Mouse (Mus musculus) layer of hippocampus, postnatal 10 days (tissue): ENCODE results near the gene Gm49378. TPM values are rescaled to one million over a fixed set of nuclear protein-coding genes. Genes with fewer than 3 reads are reported as not detected.

Experiments
- DNase-seq, 2 experiments: peaks; one replicate each; pipeline ENCODE4 v3.0.0; 2021; ENCODE audit warnings: low spot score in 2 of 2
- long read RNA-seq: library from polyadenylated mRNA; stranded (forward); transcript quantifications from one replicate; pipeline ENCODE4 v2.0.0, GENCODE M21; 2023
- total RNA-seq, 2 experiments: library from RNA; stranded (reverse); gene quantifications; 2 replicates each; pipeline ENCODE4 v1.2.3; 2021

Gm49378 gene
- total RNA-seq, result 1 to 10 TPM; 3.0 to 6.1 TPM
- long read RNA-seq, result 0 reads

- no peak for DNase-seq
Observed at GRCm38 (mm10) chr14:55637795-55638194, at the start of gene Gm49378. Gene Gm49378, minus strand, starts transcription at chr14:55637895.

- no peak for DNase-seq
Observed at GRCm38 (mm10) chr14:55682118-55682493, 44.4 kb upstream of the Gm49378 start.

GRCm38 (mm10) chr14:55681160-55682117 is 43.7 kb upstream of the Gm49378 start, which contains the start of gene Tinf2:
Gene Tinf2, minus strand, starts transcription at chr14:55681820.
- peak; percentile 95 for DNase-seq

- DNase-seq, result no peak
Observed at GRCm38 (mm10) chr14:55677615-55678014, 39.9 kb upstream of the Gm49378 start.

GRCm38 (mm10) chr14:55672741-55673060 is 35.0 kb upstream of the Gm49378 start:
- DNase-seq, result no peak

GRCm38 (mm10) chr14:55671833-55672740 is 34.4 kb upstream of the Gm49378 start, which contains the start of the genes Gmpr2 and Nedd8:
Gene Gmpr2, plus strand, starts transcription at chr14:55671941.
Gene Nedd8, minus strand, starts transcription at chr14:55672124.
- DNase-seq, result peak; percentile 88 to 90

GRCm38 (mm10) chr14:55671486-55671832 is 33.8 kb upstream of the Gm49378 start:
- DNase-seq, result no peak

GRCm38 (mm10) chr14:55660636-55661035 is 22.9 kb upstream of the Gm49378 start:
- DNase-seq, result no peak

GRCm38 (mm10) chr14:55659960-55660573 is 22.4 kb upstream of the Gm49378 start, which contains the start of gene Mdp1:
Gene Mdp1, minus strand, starts transcription at chr14:55660508.
- peak; percentile 76 to 83 for DNase-seq

GRCm38 (mm10) chr14:55658011-55658410 is 20.3 kb upstream of the Gm49378 start:
- no peak for DNase-seq

- no peak for DNase-seq
Observed at GRCm38 (mm10) chr14:55656935-55657334, 19.2 kb upstream of the Gm49378 start.

- DNase-seq, result no peak
Observed at GRCm38 (mm10) chr14:55651528-55651927, 13.8 kb upstream of the Gm49378 start.

GRCm38 (mm10) chr14:55649884-55650283 is 12.2 kb upstream of the Gm49378 start, which contains the start of gene Tssk4:
Gene Tssk4, plus strand, starts transcription at chr14:55650184.
- no peak for DNase-seq

- no peak for DNase-seq
Observed at GRCm38 (mm10) chr14:55644261-55644888, 6.7 kb upstream of the Gm49378 start.

GRCm38 (mm10) chr14:55643060-55643907 is 5.6 kb upstream of the Gm49378 start, which contains the start of gene Tm9sf1:
Gene Tm9sf1, minus strand, starts transcription at chr14:55643806.
- DNase-seq, result peak; percentile 85 to 90

GRCm38 (mm10) chr14:55642679-55643059 is 5.0 kb upstream of the Gm49378 start:
- DNase-seq, result no peak

- DNase-seq, result no peak
Observed at GRCm38 (mm10) chr14:55641291-55641690, 3.6 kb upstream of the Gm49378 start.

GRCm38 (mm10) chr14:55640816-55641215 is 3.1 kb upstream of the Gm49378 start:
- DNase-seq, result no peak

GRCm38 (mm10) chr14:55635523-55636007 is 2.1 kb downstream of the Gm49378 start, which contains the start of gene Ipo4:
Gene Ipo4, minus strand, starts transcription at chr14:55635957.
- DNase-seq, result peak; percentile 86 to 88
